Mouse (Mus musculus) spleen, postnatal 36 days (tissue): ENCODE results near the gene D13Ertd608e.
"Not testable (repeated sequence)": the region's sequence is repeated elsewhere in the genome, so short reads cannot be mapped to it uniquely, and the experiment has no call there.

Experiments
- DNase-seq, 2 experiments: peaks; one replicate each; pipeline ENCODE4 v3.0.0; 2022; ENCODE audit warnings: low spot score in 2 of 2, mixed read lengths in 1 of 2

Gene D13Ertd608e

DNA sequence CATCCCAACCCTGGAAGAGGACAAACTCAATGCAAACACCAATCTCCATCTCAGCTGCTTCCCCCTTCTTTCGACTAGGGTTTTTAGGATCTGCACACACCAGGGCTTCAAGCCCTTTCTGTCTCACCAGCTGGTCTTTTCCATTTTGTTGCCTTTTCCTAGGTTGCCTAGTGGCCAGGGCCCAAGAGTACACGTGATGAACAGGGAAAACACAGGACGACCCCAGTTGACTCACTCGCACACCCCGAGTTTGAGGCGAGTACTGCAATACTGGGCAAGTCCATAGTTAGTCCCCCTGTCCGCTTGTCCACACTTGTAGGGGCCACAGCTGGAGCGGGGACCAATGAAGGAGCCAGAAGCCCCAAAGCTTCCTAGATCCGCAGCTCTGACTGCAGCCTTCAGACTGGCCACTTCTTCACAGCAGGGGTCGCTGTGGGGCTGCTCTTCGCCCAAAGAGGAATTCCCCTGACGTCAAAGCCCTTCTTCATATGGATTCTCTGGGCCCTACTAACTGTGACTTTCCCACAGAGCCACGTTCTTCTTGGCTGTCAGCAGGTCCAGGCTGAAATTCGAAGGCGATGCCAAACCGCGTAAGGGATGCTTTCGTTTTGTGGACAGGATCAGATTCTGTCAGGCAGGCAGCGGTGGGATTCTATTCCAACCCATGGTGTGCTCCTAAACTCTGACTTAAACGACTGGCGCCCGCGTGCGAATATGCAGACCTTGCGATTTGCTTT lies at the start of gene D13Ertd608e:
D13Ertd608e (plus strand) TSS at position 687 of the 737 bp plus-strand sequence.
- DNase-seq: peak in 1 of 2 experiments; percentile 9

DNA sequence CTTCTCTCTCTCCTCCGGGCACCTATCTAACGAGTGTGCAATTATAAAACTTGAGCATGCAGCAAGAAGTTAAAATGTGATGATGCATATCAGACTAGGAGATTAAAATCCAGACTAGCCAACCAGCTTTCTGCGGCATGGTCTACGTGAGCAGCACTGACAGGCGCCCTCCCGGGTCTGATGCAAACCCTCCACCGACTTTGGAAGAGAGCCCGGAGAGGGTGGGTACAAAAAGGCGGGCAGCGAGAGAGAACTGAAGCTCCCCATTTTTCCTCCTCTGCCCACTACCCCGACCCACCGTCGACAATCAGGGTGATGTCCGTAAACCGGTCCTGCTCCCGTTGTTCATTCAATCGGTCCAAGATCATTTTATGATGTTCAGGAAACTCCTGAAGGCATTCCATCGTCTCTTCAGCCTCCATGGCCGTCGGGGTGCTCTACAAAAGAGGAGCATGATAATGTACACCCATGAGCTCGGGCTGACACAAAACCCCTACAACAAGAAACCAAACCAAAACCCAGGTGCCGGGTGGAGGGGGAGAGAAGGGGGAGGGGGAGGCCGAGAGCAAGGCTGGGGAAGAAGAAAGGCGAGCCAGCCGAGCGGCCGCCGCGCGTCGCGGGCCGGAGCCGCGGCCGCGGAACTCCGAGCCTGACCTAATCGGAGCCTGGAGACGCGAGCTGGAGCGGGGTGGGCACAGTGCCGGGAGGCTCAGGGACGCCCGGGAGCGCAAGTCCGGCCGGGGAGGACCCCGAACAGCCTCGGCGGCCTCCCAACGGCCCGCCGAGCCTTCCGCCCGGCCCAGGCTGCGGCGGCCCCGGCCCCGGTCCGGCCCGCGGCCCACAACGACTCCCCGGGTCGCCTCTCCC lies 45.7 kb upstream of the D13Ertd608e start:
- DNase-seq: peak; percentile 24 to 41

DNA sequence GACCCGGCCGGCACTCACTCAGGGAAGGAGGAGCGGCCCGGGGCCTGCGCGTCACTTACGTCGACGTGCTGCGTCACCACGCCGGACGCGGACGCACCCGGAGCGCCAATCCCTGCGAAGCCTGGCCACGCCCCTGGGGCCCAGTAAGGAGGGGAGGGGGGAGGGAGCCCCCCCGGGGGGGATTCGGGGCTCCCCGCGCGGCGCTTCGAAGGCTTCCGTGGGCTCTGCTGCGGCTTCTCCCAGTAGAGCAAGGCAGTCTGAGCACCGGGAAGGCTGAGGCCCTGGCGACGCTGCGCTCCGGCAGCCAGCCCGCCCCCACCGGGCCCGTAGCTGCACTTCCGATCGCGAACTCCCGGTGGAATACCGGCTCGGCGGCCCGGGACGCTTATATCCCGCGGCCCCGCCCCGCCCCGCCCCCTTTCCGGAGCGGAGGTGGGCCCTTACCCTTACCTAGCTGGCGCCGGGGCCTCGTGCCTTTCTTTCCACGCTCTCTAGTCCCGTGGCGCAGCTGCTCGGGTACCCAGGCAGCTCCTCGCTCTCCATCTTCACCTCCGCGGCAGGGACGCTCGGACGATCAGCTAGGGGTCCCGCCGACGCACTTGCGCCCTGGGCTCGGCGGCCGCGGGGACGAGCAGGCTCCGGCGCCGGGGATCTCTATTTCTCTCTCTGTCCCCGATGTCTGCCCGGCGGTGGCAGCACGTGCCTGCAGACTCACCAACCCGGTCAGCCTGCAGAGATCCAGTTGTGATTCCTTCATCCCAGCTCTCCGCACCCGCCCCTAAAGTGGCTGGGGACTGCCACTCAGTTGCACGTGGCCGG lies 44.8 kb upstream of the D13Ertd608e start, which contains the start of gene Zfp131:
Zfp131 (minus strand) TSS at position 129 of the 819 bp plus-strand sequence.
- DNase-seq: peak; percentile 94

DNA sequence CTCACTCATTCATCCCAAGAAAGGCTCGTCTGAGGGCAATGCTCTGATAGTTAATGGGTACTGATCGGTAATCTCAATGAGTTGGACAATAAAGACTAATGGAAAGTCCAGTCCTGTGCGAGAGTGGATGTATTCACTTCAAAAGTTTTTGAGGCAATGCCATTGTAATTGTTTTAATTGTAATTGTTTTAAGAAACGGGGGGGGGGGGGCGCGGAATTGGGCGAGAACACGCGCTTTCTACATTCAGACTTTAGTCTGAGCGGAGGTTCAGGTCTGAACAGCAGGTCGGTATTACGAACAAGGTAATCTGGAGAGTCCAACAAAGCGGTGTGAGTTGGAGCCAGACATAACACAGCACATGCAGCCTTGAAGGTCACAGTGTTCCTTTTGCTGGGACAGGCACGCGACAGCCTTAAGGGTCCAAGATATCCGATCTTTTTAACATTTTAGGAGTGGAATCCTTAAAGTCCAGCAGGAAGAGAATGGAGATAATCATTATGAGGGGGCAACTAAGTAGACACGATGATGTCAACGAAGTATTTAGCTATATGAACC lies 44.1 kb upstream of the D13Ertd608e start:
- no peak for DNase-seq

DNA sequence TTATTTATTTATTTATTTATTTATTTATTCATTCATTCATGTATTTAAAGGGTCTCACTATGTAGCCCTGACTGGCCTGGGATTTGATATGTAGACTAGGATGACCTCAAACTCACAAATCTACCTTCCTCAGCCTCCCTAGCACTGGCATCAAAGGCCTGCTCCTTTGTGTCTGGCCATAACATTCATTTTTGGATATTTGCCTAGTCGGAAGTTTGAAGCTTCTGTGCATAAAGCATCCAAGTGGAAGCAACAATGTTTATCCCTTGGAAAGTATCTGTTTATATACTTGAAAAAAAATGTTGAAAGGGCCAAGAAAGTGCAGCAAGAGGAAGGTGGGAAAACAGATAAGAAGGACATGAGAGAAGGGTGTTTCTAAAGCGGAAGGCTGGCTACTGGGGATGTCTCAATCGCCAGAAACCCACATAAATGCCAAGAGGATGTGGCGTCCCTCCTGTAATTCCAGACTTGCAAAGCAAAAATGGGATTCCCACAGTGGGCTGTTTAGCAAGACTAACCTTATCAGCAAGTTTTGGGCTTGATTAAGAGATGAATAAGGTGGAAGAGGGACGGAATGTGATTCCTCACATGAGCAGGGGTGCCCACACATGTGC lies 42.9 kb upstream of the D13Ertd608e start:
- no peak for DNase-seq

DNA sequence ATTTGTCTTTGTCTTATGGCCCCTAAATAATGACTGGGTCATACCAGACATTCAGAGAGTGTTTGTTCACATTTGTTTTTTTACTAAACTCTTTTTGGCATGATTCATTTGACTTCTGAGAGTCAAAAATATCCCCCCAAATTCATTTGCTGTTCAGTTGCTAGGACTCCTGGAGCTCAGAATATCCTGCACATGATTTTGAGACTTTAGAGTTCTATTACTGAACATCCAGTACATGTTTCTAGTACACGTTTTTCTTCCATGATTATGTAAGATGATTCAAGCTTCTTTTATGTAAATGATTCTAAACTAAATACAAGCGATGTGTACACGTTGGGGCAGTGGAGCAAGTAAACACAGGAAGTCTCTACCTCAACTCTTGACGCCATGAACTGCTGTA lies 38.1 kb upstream of the D13Ertd608e start:
- DNase-seq: no peak

DNA sequence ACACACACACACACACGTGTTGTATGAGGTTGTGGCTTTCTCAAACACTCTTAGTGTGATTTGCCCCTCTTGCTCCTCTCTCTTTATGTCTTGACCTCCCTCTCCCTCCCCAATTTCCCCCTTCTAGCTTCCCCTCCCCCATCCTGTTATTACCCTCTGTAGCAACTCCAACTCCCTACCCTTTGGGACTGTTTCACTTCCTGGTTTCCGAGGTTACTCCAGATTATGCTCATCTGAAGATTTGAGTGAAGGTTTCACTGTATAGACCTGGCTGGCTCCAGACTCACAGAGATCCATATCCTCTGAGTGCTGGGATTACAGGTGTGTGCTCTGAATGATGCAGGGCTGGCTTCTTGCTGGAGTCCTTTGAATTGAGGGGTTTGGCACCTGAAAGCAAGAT lies 26.9 kb upstream of the D13Ertd608e start:
- DNase-seq: no peak

DNA sequence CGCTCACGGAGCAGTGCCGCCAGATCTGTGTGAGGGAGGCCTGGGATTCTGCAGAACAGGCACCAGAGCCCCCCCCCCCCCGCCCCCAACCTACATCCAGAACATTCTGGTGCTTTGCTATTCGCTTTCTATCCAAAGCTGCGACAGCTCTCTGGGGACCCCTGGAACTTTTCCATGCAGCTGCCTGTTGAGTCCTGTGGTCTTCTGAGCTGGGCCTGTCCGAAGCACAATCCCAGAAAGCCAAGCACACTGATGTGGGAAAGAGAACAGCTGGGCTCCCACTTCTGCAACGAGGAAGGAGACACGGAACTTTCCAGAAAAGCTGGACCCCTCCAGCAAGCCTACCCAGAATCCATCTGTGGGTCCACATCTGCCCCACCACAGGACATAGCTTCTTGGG lies 25.8 kb upstream of the D13Ertd608e start:
- DNase-seq: no peak

DNA sequence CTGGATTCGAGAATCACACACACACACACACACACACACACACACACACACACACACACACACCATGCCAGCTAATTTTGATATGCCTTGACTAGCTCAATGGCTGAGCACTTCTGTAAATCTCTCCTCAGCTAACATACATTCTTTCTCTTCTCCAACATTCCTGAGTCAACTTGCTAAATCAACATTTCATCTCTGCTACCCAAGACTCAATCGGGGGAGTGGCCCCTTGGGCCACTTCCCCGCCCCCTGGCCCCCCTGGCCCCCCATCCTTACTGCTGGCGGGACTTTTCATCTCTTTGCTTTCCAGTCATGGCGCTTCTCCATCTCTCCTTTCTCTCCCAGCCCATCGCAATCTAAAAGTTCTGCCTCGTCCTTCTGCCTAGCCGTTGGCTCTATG lies 19.0 kb upstream of the D13Ertd608e start:
- DNase-seq: no peak

DNA sequence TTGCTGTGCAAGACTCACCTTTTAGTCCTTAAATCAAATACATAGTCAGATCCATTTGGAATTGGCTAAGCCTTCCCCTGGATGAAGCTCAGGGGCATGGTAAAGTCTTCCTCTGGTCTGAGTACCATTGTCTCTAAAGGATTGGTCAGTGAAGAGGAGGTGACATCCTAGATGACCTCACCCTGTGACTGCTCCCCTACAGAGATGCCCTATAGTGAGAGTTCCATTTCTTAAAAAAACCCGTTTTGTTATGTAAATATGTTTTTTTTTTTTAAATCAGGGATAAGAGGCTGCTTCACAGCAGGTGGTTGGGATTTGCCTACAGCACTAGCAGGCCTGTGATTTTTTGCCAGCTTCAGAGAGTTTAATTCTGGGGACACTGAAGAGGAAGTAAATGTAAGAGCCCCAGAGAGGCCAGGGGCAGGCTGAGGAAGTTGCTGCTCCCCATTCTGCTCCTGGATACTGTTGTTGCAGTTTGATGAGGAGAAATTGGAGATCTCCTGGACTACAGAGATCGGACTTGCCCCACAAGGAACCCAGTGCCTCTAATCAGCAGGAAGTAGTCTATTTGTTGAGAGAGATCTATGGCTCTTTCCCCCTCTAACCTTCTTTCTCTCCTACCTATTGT lies 18.1 kb upstream of the D13Ertd608e start:
- DNase-seq: peak in 1 of 2 experiments; percentile 8

DNA sequence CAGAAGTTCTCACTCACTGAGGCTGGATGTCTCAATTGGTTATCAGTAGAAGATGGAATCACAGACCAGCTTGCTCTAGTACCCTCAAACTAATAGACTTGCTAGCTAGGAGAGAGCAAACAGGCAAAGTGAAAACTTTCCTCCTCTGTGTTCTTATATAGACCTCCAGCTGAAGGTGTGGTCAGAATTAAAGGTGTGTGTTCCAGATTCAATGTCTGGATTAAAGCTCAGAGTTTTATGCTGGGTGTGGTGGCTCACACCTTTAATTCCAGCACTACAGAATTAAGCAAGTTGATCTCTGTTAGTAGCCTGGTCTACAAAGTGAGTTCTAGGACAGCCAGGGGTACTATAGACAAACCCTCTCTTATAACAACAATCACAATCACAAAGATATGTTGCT lies 5.7 kb upstream of the D13Ertd608e start, which contains the start of gene AF067063:
AF067063 (minus strand) TSS at position 101 of the 400 bp plus-strand sequence.
- DNase-seq: not testable (repeated sequence)

DNA sequence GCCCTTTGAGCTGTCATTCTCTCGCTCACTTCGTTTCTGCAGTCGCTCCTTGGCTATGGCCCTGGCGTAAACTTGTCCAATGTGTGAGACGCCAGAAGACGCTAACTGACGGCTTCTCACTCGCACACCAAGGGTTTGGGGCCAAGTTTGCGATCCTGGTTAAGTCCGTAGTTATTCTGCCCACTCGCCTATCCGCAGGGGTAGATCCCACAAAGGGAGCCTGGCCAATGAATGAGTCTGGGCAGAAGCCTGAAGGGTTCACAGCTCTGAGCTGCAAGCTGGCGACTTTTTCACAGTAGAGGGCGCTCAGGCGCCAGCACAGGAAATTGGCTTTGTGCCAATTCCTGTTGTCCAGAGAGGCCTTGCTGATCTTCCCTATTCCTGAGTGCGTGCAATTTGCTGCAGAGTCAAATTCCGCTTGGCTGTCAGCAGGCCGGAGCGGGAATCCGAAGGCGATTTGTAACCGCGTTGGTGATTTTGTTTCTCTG lies 562 bp downstream of the D13Ertd608e start:
- DNase-seq: not testable (repeated sequence)

DNA sequence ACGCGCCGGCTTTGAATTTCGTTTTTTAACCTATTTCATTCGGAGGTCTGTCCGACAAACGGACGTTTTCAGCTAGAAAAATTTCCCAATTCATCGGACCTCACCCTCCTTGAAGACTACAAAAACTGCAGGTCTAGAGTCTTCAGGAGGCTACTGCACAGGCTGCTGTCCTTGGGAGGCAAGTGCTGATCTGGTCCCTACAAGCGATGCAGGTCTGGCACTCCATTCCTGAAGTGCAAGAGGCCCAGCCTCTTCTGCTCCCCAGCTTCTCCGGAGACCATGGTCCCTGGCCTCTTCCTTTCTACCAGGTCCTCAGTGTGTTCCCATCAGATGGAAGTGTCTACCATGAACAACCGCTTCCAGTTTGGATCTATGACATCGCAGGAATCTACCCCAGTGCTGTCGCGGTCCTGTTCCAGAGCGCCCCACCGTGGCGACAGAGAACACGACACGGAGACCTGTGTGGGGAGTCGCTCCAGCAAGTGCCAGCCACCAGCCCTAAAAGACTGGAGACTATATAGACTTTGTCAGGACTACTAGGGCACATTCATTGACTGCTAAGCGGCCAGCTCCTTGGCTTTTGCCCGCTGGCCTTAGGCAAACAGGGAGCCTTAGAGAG lies 2.0 kb downstream of the D13Ertd608e start:
- DNase-seq: peak in 1 of 2 experiments; percentile 2

DNA sequence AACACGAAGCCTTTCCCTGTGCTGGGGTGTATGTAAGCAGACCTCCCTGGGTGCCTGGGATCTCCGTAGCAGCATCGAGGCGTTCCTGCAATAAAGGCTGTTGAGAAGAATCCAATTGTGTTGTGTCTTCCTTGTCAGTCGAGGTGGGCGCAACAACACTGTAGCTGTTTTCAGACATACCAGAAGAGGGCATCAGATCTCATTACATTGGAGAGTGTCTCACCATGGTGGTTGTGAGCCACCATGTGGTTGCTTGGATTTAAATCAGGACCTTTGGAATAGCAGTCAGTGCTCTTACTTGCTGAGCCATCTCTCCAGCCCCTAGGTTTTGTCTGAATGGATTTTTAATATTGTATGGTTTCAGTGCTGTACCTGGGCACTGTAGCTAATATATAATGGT lies 4.2 kb downstream of the D13Ertd608e start:
- DNase-seq: not testable (repeated sequence)

DNA sequence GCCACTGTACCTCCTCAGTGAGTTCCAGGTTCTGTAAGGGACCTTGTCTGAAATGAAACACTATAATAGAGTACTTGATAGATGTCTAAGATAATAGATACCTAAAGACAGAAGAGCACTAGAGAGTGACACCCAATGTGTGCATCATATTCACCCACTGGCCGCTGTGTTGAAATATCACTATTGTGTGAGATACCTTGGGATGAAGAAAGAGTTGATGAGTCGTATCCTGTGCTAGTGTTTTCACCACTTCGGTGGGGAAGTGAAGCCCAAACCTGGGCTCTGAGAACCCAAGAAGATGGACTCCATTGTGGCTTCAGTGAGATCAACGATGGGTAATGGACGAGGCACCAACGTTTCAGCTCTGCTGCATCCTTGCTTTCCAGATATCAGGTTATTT lies 26.6 kb downstream of the D13Ertd608e start:
- not testable (repeated sequence) for DNase-seq

DNA sequence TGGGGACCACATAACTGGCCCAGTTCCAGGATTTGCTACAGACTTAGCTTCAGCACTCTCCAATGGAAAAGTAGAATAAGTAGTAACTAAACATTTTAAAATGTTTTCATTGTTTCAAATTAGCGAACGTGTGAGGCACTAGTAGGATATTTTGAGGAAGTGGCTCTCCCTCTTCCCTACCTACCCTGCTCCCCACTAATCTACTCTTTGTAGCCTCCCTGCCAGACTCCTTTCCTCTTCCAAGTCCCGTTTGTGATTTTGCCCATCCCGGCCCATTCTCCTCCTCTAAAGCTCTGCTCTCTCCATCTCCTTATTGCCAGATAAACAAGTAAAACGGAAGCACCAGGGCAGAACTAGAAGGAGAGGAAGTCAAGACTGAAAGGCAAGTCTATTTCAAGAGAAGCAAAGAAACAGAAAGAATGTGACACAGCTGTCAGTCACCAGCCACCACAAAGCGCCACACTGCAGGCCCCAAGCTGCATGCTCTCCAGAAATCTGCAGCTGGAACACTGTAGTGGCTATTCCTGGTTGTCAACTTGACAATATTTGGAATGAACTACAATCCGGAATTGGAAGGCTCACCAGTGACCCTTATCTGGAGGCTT lies 28.7 kb downstream of the D13Ertd608e start:
- not testable (repeated sequence) for DNase-seq

DNA sequence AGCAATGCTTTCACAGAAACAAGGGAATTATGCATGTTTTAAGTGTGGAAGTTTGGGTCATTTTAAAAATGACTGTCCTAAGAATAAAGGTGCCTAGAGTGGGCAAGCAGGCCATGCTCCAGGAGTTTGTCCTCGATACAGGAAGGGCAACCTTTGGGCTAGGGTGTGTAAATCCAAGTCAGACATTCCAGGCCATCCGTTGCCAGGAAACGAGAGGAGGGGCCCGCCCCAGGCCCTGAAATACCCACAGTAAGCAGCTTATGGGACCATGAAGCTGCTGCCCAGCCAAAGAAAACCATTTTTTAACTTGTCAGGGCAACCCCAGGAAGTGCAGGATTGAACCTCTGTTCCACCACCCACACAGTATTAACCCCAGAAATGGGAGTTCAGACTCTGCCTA lies 51.1 kb downstream of the D13Ertd608e start:
- not testable (repeated sequence) for DNase-seq

DNA sequence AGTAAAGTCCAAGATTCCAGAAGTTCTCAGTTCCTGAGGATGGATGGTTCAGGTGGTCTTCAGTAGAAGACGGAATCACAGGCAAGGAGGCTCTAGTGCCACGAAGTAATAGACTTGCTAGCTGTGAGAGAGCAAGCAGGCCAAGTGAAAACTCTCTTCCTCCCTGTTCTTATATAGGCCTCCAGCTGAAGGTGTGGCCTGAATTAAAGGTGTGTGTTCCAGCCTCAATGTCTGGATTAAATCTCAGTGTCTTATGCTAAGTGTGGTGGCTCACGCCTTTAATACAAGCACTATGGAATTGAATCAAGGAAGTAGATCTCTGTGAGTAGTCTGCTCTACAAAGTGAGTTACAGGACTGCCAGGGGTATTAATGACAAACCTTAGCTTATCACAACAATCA lies 58.9 kb downstream of the D13Ertd608e start, which contains the start of gene Tcstv1:
Tcstv1 (minus strand) TSS at position 101 of the 400 bp plus-strand sequence.
- DNase-seq: not testable (repeated sequence)
